Mouse (Mus musculus) gastrocnemius, postnatal 36 days (tissue): Measurements from ENCODE around the gene Col11a1. TPM values are rescaled to one million over a fixed set of nuclear protein-coding genes. Genes with fewer than 3 reads are reported as not detected.

Experiments used
- DNase-seq, 2 experiments: peaks; one replicate each; pipeline ENCODE4 v3.0.0; 2022
- intact Hi-C: fragments of 180-260 bp; cut with DNase I; formaldehyde crosslinking; loops from one replicate; pipeline ENCODE4 v1.15.1; 2025
- long read RNA-seq, 2 experiments: library from polyadenylated mRNA; stranded (forward); transcript quantifications; one replicate each; pipeline ENCODE4 v2.0.0; 2021
- total RNA-seq, 2 experiments: library from RNA; stranded (reverse); gene quantifications; 2 replicates each; pipeline ENCODE4 v1.2.3; 2021

Col11a1 gene
- 1 to 10 TPM; 4.6 to 7.9 TPM for total RNA-seq
- long read RNA-seq, experiment 1, partial matches to known transcripts: 1 of 1 reads
- long read RNA-seq, experiment 1, other reads (novel, unspliced or antisense): 0 of 1 reads
- long read RNA-seq, experiment 2, full-length matches to known transcripts: 1 of 3 reads
- long read RNA-seq, experiment 2, partial matches to known transcripts: 2 of 3 reads
- long read RNA-seq, experiment 2, other reads (novel, unspliced or antisense): 0 of 3 reads

GRCm38 (mm10) chr3:114029971-114030635 is at the start of gene Col11a1:
TSS of gene Col11a1 (plus strand) at chr3:114030540.
- intact Hi-C loops: no loop called here
- peak; percentile 20 to 32 for DNase-seq

- no peak for DNase-seq
- intact Hi-C loops: no loop called here
Measured at GRCm38 (mm10) chr3:113990936-113991335, 39.4 kb upstream of the Col11a1 start.

- no peak for DNase-seq
- intact Hi-C loops: no loop called here
Measured at GRCm38 (mm10) chr3:114030886-114031285, 546 bp downstream of the Col11a1 start.

- no peak for DNase-seq
Measured at GRCm38 (mm10) chr3:114031351-114032213, 1.2 kb downstream of the Col11a1 start.

GRCm38 (mm10) chr3:114032333-114032732 is 2.0 kb downstream of the Col11a1 start:
- intact Hi-C loops: no loop called here
- no peak for DNase-seq

More at GRCm38 (mm10) chr3:114031351-114032213, 1.2 kb downstream of the Col11a1 start:
- intact Hi-C loops: no loop called here

GRCm38 (mm10) chr3:114052406-114052805 is 22.1 kb downstream of the Col11a1 start:
- intact Hi-C loops: no loop called here
- no peak for DNase-seq

- DNase-seq: no peak
- intact Hi-C loops: no loop called here
Measured at GRCm38 (mm10) chr3:114053501-114053900, 23.2 kb downstream of the Col11a1 start.

- intact Hi-C loops: no loop called here
- no peak for DNase-seq
Measured at GRCm38 (mm10) chr3:114065123-114065522, 34.8 kb downstream of the Col11a1 start.

- peak; percentile 4 to 13 for DNase-seq
- intact Hi-C loops: no loop called here
Measured at GRCm38 (mm10) chr3:114065587-114065986, 35.2 kb downstream of the Col11a1 start.

GRCm38 (mm10) chr3:114099335-114099734 is 69.0 kb downstream of the Col11a1 start:
- intact Hi-C loops: no loop called here
- no peak for DNase-seq

- no peak for DNase-seq
- intact Hi-C loops: no loop called here
Measured at GRCm38 (mm10) chr3:114107099-114107498, 76.8 kb downstream of the Col11a1 start.

GRCm38 (mm10) chr3:114147140-114147539 is 116.8 kb downstream of the Col11a1 start:
- no peak for DNase-seq
- intact Hi-C loops: no loop called here

GRCm38 (mm10) chr3:114197964-114198750 is 167.8 kb downstream of the Col11a1 start:
- intact Hi-C loops: no loop called here
- DNase-seq: no peak

GRCm38 (mm10) chr3:114212255-114212654 is 181.9 kb downstream of the Col11a1 start:
- no peak for DNase-seq
- intact Hi-C loops: no loop called here

- intact Hi-C loops: no loop called here
Measured at GRCm38 (mm10) chr3:114216105-114216504, 185.8 kb downstream of the Col11a1 start.

GRCm38 (mm10) chr3:114229501-114229900 is 199.2 kb downstream of the Col11a1 start:
- intact Hi-C loops: no loop called here
- DNase-seq: no peak

More at GRCm38 (mm10) chr3:114216105-114216504, 185.8 kb downstream of the Col11a1 start:
- DNase-seq: no peak
